Mouse (Mus musculus) spleen, embryonic (tissue): Measurements from ENCODE around the gene Gm20696.

Experiments
- CTCF ChIA-PET: fragments of 350-600 bp; sonication (Branson Sonifier 250); formaldehyde crosslinking; loops from one replicate; lab custom pipeline; 2022; lab: Charles Lee

Gene Gm20696

DNA sequence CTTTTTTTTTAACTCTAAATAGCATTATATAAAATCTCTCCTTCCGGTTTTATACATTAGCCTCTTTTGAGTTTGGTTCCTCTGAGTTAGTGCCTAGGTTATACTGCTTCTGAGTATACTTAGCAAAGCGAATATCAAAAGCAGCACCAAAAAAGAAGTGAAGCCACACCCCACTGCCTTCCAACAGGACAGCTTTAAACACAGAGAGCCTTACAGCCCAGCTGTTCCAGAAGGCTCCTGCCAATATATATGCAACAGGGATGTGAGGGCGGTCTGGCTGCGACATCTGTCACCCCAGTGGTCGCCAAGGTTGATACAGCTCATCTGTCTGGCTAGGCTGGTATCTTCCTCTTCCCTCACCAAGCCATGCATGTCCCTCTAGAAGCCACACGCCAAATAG lies 91.0 kb downstream of the Gm20696 start:
- CTCF ChIA-PET = no interaction called here

GRCm38 (mm10) chr6:99573343-99573742 lies 93.3 kb downstream of the Gm20696 start:
- CTCF ChIA-PET = no interaction called here

DNA sequence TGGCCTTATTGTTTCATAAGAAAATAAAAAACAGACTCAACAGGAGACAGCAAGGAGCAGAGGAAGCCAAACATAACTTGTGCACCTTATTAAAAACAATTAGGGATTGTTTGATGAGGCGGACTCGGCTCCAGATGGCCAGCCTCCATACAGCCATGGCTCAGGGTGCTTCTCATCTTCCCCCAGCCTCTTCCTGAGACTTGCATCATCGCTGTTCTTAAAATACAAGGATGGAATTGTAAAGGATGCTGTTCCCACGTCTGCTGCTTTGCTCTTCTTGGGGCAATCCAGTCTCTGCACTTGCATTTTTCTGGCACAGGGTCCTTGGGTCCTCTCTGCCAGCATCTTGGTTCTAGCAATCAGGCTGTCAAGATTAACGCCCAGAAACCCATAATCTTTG lies 94.5 kb downstream of the Gm20696 start:
- CTCF ChIA-PET = no interaction called here

GRCm38 (mm10) chr6:99566921-99567320 lies 99.7 kb downstream of the Gm20696 start:
- CTCF ChIA-PET = no interaction called here

GRCm38 (mm10) chr6:99564766-99565165 lies 101.8 kb downstream of the Gm20696 start:
- CTCF ChIA-PET = no interaction called here

- CTCF ChIA-PET = no interaction called here
These were observed 109.6 kb downstream of the Gm20696 start for GRCm38 (mm10) chr6:99556950-99557349.

DNA sequence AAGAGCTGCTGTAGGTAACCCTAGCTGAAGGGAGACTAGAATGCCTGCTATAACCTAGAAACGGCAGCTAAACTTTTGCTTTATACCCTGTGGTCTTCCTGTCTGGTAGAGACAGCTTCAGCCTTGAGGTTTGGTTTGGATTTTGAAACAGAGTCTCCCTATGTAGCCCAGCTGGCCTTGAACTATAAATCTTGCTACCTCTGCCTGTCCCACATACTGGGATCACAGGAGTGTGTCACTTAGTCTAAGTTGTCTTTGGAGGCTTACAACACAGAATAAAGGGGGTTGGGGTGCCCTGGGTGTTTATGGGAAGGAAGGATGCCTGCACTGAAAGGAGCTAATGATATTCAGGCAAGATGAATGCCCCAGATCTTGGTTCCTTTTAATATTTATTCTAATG lies 113.8 kb downstream of the Gm20696 start:
- CTCF ChIA-PET = no interaction called here

- CTCF ChIA-PET = no interaction called here
These were observed 120.2 kb downstream of the Gm20696 start for GRCm38 (mm10) chr6:99546416-99546815.

DNA sequence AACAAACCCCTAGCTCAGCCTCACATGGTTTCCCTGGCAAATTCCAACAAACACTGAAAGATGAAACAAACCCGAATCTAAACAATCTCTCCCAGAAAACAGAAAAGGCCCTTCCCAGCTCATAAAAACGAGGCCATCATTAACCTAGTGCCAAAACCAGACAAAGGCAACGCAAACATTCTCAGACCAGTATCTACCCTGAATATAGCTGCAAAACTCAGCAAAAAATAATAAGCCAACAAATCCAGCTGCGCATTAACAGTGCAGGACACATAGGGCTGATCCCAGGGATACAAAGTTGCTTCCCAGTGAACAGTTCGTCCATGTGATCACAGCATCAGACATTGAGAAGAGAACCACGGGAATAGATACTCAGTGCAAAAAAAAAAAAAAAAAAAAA lies 121.2 kb downstream of the Gm20696 start:
- CTCF ChIA-PET = no interaction called here

- CTCF ChIA-PET = no interaction called here
These were observed 125.5 kb downstream of the Gm20696 start for GRCm38 (mm10) chr6:99541105-99541504.

GRCm38 (mm10) chr6:99540653-99541052 lies 125.9 kb downstream of the Gm20696 start:
- CTCF ChIA-PET = interaction anchor here (1.2 kb wide), 1 partner anchor 17 kb away, joined by 10 read pairs; no protein-coding TSS in a partner anchor

DNA sequence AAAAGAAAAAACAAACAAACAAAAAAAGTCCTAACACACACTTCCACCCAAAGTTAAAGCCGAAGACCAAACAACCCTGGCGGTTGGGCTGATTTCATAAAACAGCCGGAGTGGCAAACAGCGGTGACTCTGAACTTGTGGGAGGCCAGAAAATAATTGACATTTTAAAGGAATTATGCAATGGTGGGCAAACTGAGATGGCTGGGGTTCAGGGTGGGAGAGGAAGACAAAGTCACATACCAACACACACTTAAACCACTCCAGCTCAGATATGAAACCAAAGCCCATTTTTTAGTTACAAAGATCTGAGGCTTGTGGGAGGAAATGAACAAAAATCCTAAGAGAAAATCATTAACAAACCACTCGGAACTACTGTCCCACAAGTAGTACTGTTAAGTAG lies 126.5 kb downstream of the Gm20696 start:
- CTCF ChIA-PET = interaction anchor here (1.2 kb wide), 1 partner anchor 16 kb away, joined by 10 read pairs; no protein-coding TSS in a partner anchor

DNA sequence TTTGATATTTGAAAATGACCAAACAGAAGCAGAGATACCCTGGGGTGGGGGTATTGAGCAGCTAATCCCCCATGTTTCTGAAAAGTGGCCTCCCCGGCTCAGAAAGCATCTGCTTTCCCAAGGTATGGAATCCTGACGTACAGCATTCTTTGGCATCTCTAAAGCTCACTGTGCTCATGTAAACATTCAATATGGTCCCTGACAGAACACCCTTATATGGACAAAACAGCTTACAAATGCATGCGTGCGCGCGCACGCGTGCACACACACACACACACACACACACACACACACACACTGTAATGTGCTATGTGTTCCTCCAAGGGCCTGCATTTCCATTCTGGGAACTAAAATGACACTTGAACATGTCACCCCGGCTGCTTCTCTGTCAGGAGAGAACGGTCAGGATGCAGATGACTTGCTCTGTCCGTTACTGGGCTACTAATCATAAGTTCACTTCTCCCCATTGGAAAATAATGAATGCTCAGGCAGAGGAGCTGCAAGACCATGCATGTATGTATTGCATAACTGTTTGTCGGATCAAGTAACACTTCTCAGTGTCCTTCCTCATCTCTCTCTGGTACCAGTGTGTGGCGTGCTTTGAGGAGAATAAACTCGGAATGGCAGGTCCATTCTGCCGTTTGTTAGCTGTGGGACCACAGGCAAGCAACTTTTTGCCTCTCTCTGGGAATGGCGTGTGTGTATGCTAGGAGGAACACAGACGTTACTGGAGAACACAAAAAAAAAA lies 128.2 kb downstream of the Gm20696 start:
- CTCF ChIA-PET = interaction anchor here (0.6 kb wide), 1 partner anchor 261 kb away, joined by 3 read pairs; no protein-coding TSS in a partner anchor

DNA sequence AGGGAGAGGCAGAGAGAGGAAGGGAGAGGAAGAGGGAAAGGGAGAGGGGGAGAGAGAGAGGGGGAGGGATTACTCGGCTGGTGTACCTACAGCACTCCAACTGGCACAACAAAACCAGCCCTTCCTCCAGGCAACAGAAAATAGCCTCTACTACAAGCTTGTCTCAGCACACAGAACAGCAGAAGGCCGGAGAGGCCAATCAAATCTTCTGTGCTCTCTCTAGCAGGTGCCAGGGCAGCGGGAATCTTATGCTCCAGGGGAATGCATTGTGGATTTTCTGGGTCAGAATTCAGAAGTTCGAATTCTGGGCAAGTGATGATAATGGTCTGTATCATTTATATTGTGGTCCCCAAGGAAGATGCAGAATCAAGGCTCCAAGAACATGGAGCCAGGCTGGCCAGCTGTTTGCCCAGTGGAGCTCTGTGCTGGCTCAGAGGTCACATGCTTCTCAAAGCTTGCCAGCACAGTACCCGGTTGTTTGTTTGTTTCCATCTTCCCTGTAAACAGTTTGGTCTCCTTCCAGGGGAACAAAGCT lies 132.3 kb downstream of the Gm20696 start:
- CTCF ChIA-PET = no interaction called here

- CTCF ChIA-PET = no interaction called here
These were observed 134.1 kb downstream of the Gm20696 start for GRCm38 (mm10) chr6:99532458-99532857.

DNA sequence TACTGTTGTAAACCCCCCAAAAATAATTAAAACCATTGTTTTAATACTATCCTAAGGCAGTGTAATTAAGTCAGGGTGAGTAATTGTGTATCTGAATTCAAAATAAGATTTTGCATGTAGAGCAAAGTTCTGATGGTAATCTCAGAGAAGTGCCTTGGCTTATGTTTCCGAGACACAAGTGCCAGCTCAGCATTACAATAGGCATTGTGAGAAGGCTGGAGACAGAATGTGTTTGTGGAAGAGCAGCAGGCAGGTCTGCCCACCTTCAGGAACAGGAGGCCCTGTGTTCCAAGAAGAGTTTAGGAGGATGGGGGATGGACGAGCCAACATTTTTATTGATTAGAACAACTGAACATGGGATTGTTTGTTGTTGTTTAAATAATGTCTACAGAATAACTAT lies 137.6 kb downstream of the Gm20696 start:
- CTCF ChIA-PET = interaction anchor here (0.7 kb wide), 2 partner anchors 207 to 359 kb away, joined by 14 to 20 read pairs; no protein-coding TSS in a partner anchor

DNA sequence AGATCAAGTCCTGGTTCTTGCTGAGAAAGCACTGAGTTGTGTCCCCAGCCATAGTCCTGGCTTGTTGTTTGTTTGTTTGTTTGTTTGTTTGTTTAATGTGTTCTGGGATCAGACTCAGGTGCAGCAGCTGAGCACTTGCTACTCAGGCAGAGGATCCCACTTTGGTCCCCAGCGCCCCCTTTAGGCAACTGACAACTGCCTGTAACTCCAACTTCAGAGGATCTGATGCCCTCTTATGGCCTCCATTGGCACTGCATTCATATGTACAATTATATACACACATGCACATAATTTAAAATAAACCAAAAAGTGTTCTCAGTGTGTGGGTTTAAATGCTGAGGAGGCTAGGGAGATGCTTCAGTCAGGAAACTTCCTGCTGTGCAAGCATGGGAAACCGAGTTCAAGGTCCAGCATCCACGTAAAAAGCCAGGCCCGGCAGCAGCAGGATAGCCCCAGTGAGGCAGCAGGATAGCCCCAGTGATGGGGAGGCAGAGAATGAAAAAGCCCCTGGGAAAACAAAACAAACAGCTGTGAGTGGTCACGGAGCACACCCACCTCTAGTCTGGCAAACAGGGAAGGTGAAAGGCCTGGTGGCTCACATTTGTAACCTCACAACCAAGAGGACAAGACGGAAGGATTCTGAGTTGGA lies 139.0 kb downstream of the Gm20696 start:
- CTCF ChIA-PET = interaction anchor here (0.8 kb wide), 1 partner anchor 478 kb away, joined by 4 read pairs; no protein-coding TSS in a partner anchor

DNA sequence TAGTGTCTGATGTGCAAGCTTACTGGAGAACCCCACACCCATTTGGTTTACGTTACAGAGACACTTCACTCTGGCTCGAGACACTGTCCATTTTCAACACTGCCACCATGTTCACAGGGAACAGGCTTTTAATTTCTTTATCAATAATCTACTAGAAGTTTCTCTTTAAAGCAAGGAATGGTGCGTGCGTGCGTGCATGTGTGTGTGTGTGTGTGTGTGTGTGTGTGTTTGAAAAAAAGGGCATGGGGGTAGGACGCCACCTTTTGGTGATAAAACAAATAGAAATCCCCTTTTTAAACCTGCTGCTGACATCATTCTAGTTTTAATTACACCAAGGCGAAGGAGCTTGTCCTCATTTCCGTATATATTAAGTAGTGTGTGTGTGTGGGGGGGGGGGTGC lies 141.2 kb downstream of the Gm20696 start:
- CTCF ChIA-PET = interaction anchor here (0.6 to 0.7 kb wide), 3 partner anchors 67 to 542 kb away, joined by 4 to 9 read pairs (median 4); no protein-coding TSS in a partner anchor

GRCm38 (mm10) chr6:99523679-99524370 lies 142.8 kb downstream of the Gm20696 start:
- CTCF ChIA-PET = interaction anchor here (0.6 to 1.4 kb wide), 9 partner anchors 16 to 914 kb away, joined by 3 to 13 read pairs (median 4); no protein-coding TSS in a partner anchor

DNA sequence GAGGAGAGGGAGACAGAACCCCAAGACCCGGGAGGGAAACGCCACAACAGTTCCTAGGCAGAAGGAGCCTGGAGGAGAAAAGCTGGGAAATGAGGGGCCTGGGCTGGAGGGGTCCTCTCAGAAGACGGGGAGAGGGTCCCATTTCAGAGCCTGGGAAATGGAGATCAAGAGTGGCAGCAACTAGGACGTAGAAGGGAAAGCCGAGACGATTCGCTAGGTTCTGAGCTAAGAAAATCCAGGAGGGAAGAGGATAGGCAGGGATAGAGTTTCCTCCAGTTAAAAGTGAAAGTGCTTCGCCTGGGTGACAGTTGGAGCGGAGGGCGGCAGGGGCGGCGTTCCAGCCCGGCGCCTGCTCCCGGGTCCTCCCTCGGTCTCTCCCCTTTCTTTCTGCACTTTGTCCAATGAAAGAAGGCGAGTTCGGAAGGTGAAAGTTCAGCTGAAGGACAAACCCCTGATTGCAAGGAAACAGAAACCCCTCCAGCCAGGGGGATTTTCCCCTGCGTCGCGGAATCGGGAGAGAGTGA lies 143.4 kb downstream of the Gm20696 start:
- CTCF ChIA-PET = interaction anchor here (0.6 to 1.4 kb wide), 5 partner anchors 17 to 547 kb away, joined by 3 to 13 read pairs (median 9); no protein-coding TSS in a partner anchor
